ENCODE assay signal across 26 mouse cellular contexts in the genomic region with DNA sequence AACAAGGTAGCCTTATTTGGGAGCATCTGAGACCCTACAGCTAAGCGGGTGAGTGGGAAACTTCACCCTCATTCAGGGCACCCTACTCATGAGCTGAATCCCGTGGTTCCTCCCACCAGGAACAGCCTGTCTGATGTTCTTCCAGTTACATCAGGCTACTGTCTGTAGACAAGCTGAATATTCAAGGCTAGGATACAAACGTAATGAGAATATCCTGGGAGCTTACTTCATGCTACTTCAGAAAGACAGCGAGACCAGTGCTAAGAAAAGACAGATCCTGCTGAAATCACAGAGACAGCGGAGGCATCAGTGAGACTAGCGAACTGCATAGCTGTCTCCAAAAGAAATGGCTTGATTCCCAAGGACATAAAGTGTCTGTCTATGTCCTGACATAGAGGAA. TPM values are rescaled to one million over a fixed set of nuclear protein-coding genes. Genes with fewer than 3 reads are reported as not detected.
DNase-seq lines count a peak whose midpoint lies in the region; ATAC-seq and TF ChIP-seq lines count a peak whose summit lies in the region.
"Had no signal": no experiment of that assay in that cellular context is flagged by ENCODE, and none has a peak within 500 bp of the region (broad histone marks: within the 10 kb centered on the region; RNA-seq: fewer than 3 reads in every experiment).

No protein-coding gene starts in this region.

- intact Hi-C loops in left cerebral cortex, adult 2 months (cut with DNase I): loop anchor here (5.0 kb wide), 1 partner anchor 57 kb away; a partner anchor contains a TSS
- intact Hi-C loops in left cerebral cortex, postnatal 4 days (cut with DNase I): no loop called here

- H3K36me3 ChIP-seq in midbrain, embryonic 13.5 days: no peaks in the 10 kb centered on the region
- H3K36me3 ChIP-seq in midbrain, embryonic 16.5 days (ENCODE audit: control insufficient read depth, insufficient read depth, low read length): no peaks in the 10 kb centered on the region
- H3K36me3 ChIP-seq: embryonic facial prominence, embryonic 12.5 days; embryonic facial prominence, embryonic 15.5 days; heart, embryonic 12.5 days; heart, embryonic 15.5 days; hindbrain, embryonic 10.5 days; hindbrain, embryonic 13.5 days had no signal

- peak overlapping the region; percentile 59 for H3K27ac ChIP-seq in left cerebral cortex, adult 2 months
- H3K27ac ChIP-seq in midbrain, embryonic 13.5 days: peak overlapping the region; percentile 14; the same call in 1 of the 2 replicates
- no peak overlapping the region for H3K27ac ChIP-seq in midbrain, embryonic 16.5 days (ENCODE audit: low read length)
- H3K27ac ChIP-seq: embryonic facial prominence, embryonic 12.5 days; embryonic facial prominence, embryonic 15.5 days; heart, embryonic 15.5 days; hindbrain, embryonic 10.5 days; hindbrain, embryonic 13.5 days had no signal

- no peaks in the 10 kb centered on the region for H3K27me3 ChIP-seq in midbrain, embryonic 13.5 days
- no peaks in the 10 kb centered on the region for H3K27me3 ChIP-seq in midbrain, embryonic 16.5 days (ENCODE audit: control insufficient read depth, insufficient read depth, low read depth, low read length)
- H3K27me3 ChIP-seq: embryonic facial prominence, embryonic 12.5 days; embryonic facial prominence, embryonic 15.5 days; heart, embryonic 12.5 days; heart, embryonic 15.5 days; hindbrain, embryonic 13.5 days had no signal

- no peak overlapping the region for H3K9ac ChIP-seq in midbrain, embryonic 13.5 days (replicated peaks)
- no peak overlapping the region for H3K9ac ChIP-seq in midbrain, embryonic 16.5 days (ENCODE audit: low read depth, low read length)
- H3K9ac ChIP-seq: embryonic facial prominence, embryonic 12.5 days; embryonic facial prominence, embryonic 15.5 days; forebrain, postnatal 0 days; heart, embryonic 12.5 days; heart, embryonic 15.5 days; hindbrain, embryonic 13.5 days had no signal

- no peak overlapping the region for H3K4me3 ChIP-seq in left cerebral cortex, adult 2 months
- H3K4me3 ChIP-seq in midbrain, embryonic 13.5 days (replicated peaks): no peak overlapping the region
- H3K4me3 ChIP-seq in midbrain, embryonic 16.5 days (ENCODE audit: low read depth, low read length): no peak overlapping the region
- H3K4me3 ChIP-seq: embryonic facial prominence, embryonic 12.5 days; embryonic facial prominence, embryonic 15.5 days; heart, embryonic 12.5 days; heart, embryonic 15.5 days; hindbrain, embryonic 10.5 days; hindbrain, embryonic 13.5 days had no signal

- 89% methylated on average over 6 of the region's 6 CpGs for WGBS in midbrain, embryonic 13.5 days
- 80% methylated on average over 6 of the region's 6 CpGs for WGBS in midbrain, embryonic 16.5 days

- H3K4me1 ChIP-seq in midbrain, embryonic 13.5 days (replicated peaks): peaks cover 57% of the 10 kb centered on the region
- peaks cover 26% of the 10 kb centered on the region for H3K4me1 ChIP-seq in midbrain, embryonic 16.5 days (ENCODE audit: control insufficient read depth, insufficient read depth, low read length)
- H3K4me1 ChIP-seq: embryonic facial prominence, embryonic 12.5 days; embryonic facial prominence, embryonic 15.5 days had no signal

- DNase-seq in frontal cortex, postnatal 14 days (ENCODE audit: low spot score in 2 of 2): no peak
- DNase-seq in left cerebral cortex, adult 2 months (ENCODE audit: extremely low spot score in 1 of 2, low spot score in 2 of 2): no peak
- DNase-seq in left cerebral cortex, postnatal 4 days: no peak
- peak; percentile 65 for DNase-seq in telencephalon, adult 2 months (ENCODE audit: low read depth, low spot score)
- no peak for DNase-seq in kidney, postnatal 10 days
- DNase-seq: adrenal gland, adult 8-10 months; adrenal gland, postnatal 25 days; cerebellum, adult 18-20 months; cerebellum, adult 9-10 months; forebrain, postnatal 0 days; gastrocnemius, postnatal 25 days; heart, adult 18-20 months; heart, postnatal 10 days; heart, postnatal 36 days had no signal

- TF ChIP-seq CTCF in left cerebral cortex, adult 2 months (IDR thresholded peaks at IDR 0.05): no peak

- H3K4me2 ChIP-seq in midbrain, embryonic 13.5 days (replicated peaks): no peak overlapping the region
- H3K4me2 ChIP-seq in midbrain, embryonic 16.5 days (ENCODE audit: low read length): no peak overlapping the region
- H3K4me2 ChIP-seq: embryonic facial prominence, embryonic 12.5 days; embryonic facial prominence, embryonic 15.5 days; heart, embryonic 12.5 days; heart, embryonic 15.5 days; hindbrain, embryonic 13.5 days had no signal

- peak; percentile 94 for ATAC-seq in frontal cortex, adult (ENCODE audit: low TSS enrichment)
- ATAC-seq in midbrain, embryonic 13.5 days: no peak
- no peak for ATAC-seq in midbrain, embryonic 16.5 days
- ATAC-seq: activated CD4-positive, CD25-positive, alpha-beta regulatory T cell, adult 4 months; forebrain, embryonic 14.5 days; forebrain, postnatal 0 days; hindbrain, embryonic 16.5 days had no signal

- H3K9me3 ChIP-seq in midbrain, embryonic 13.5 days: no peaks in the 10 kb centered on the region
- H3K9me3 ChIP-seq in midbrain, embryonic 16.5 days (replicated peaks; ENCODE audit: control insufficient read depth, low read length, poor library complexity, severe bottlenecking): no peaks in the 10 kb centered on the region
- H3K9me3 ChIP-seq: embryonic facial prominence, embryonic 12.5 days; embryonic facial prominence, embryonic 15.5 days; heart, embryonic 12.5 days; heart, embryonic 15.5 days; hindbrain, embryonic 10.5 days; hindbrain, embryonic 13.5 days had no signal

RNA-seq across cellular contexts. Expression of a gene that starts 58.8 kb away (rescaled TPM):
- 100 to 1,000 TPM; 270 to 291 TPM for total RNA-seq in left cerebral cortex, adult 2 months (2021)
- total RNA-seq in left cerebral cortex, postnatal 4 days (2021): 1,000 to 10,000 TPM; 1,041 to 1,075 TPM
- polyA plus RNA-seq in midbrain, embryonic 13.5 days (2015; fragmentation: Nextera tagmentation; extraction: Ambion mirVana): 432 and 461 TPM in 2 replicates
- 600 and 646 TPM in 2 replicates for polyA plus RNA-seq in midbrain, embryonic 16.5 days (2015; fragmentation: Nextera tagmentation; extraction: Ambion mirVana)
